Mouse (Mus musculus): Measurements from ENCODE around the gene Utrn. TPM values are rescaled to one million over a fixed set of nuclear protein-coding genes. Genes with fewer than 3 reads are reported as not detected.

Utrn gene
- polyA plus RNA-seq, 1 experiment from 2014 or later = 66.8 TPM

- Histone ChIP-seq H3K27ac (ENCODE audit: poor library complexity, severe bottlenecking) (peak overlapping the region; percentile 4; the same call in 1 of the 2 replicates), H3K27me3 (replicated peaks) (no peaks in the 10 kb centered on the region), H3K4me3 (no peak overlapping the region), H3K36me3 (peaks cover 6% of the 10 kb centered on the region), H3K9ac (no peak overlapping the region), H3K4me2 (no peak overlapping the region), H3K4me1 (replicated peaks) (peaks cover 58% of the 10 kb centered on the region), H3K9me3 (replicated peaks) (no peaks in the 10 kb centered on the region)
- 42% methylated on average over 6 of the region's 6 CpGs for WGBS
- ATAC-seq (ENCODE audit: insufficient number of reproducible peaks, low FRiP score) = peak; percentile 35; the same call in 1 of the 2 replicates
These were observed 14.9 kb downstream of the Utrn start for GRCm38 (mm10) chr10:12854298-12854697.

DNA sequence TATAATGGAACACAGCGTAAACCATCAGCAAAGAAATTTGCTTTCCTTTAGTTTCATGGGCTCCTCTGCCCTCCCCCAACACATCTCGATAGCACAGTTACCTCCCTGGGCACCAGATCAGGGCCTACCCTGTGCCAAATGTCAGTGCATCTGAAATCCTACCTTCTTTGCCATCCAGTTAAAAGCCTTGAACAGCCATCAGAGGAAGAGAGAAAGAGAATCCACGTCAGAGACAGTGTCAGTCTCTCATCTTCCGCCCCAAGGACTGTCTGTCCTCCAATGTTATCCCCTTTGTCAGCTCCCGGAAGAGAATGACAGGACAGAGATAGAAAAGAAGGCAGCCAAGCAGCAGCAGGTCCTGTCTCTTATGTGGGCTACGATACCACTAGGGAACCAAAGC, 15.4 kb downstream of the Utrn start:
- peak overlapping the region; percentile 4 for H3K27ac ChIP-seq (ENCODE audit: poor library complexity, severe bottlenecking)
- H3K4me1 ChIP-seq (replicated peaks) = peaks cover 55% of the 10 kb centered on the region

DNA sequence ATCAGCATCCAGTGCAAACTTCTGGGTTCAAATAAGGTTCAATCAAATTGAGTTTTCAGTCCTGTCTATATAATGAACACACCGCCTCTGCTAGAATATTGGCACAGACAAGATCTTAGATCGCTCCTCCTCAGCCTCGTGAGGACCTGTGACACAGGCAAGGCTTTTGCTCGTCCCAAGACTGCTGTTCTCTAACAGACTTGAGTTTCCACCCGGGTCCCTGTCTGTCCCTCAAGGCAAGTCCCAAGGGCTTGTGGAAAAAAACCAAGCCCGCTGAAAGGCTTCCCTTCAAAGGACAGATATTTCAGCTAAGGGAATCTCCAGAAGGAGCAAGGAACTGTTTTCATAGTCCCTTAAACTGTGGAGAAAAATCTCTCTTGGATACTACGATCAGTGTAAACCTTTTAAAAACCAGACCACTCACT, 16.0 kb downstream of the Utrn start:
- 71% methylated on average over 7 of the region's 7 CpGs for WGBS
- ATAC-seq (ENCODE audit: insufficient number of reproducible peaks, low FRiP score) = no peak
- H3K27me3 ChIP-seq (replicated peaks) = no peaks in the 10 kb centered on the region
- H3K4me3 ChIP-seq = no peak overlapping the region
- peaks cover 49% of the 10 kb centered on the region for H3K4me1 ChIP-seq (replicated peaks)
- H3K9me3 ChIP-seq (replicated peaks) = no peaks in the 10 kb centered on the region
- no peak overlapping the region for H3K9ac ChIP-seq
- H3K36me3 ChIP-seq = peaks cover 4% of the 10 kb centered on the region
- no peak overlapping the region for H3K27ac ChIP-seq (ENCODE audit: poor library complexity, severe bottlenecking)
- H3K4me2 ChIP-seq = no peak overlapping the region

More for the DNA sequence above, 15.4 kb downstream of the Utrn start:
- H3K36me3 ChIP-seq = peaks cover 4% of the 10 kb centered on the region; the same call in 1 of the 2 replicates
- no peak overlapping the region for H3K4me3 ChIP-seq
- no peak overlapping the region for H3K4me2 ChIP-seq
- ATAC-seq (ENCODE audit: insufficient number of reproducible peaks, low FRiP score) = no peak
- no peak overlapping the region for H3K9ac ChIP-seq
- H3K27me3 ChIP-seq (replicated peaks) = no peaks in the 10 kb centered on the region
- 49% methylated on average over 6 of the region's 6 CpGs for WGBS
- no peaks in the 10 kb centered on the region for H3K9me3 ChIP-seq (replicated peaks)

GRCm38 (mm10) chr10:12852416-12853195, 16.6 kb downstream of the Utrn start:
- H3K27ac ChIP-seq (ENCODE audit: poor library complexity, severe bottlenecking) = no peak overlapping the region
- H3K36me3 ChIP-seq = peaks cover 4% of the 10 kb centered on the region
- peaks cover 47% of the 10 kb centered on the region for H3K4me1 ChIP-seq (replicated peaks)
- H3K9ac ChIP-seq = no peak overlapping the region
- H3K27me3 ChIP-seq (replicated peaks) = no peaks in the 10 kb centered on the region
- ATAC-seq (ENCODE audit: insufficient number of reproducible peaks, low FRiP score) = no peak
- no peaks in the 10 kb centered on the region for H3K9me3 ChIP-seq (replicated peaks)
- H3K4me3 ChIP-seq = no peak overlapping the region
- 85% methylated on average over 15 of the region's 15 CpGs for WGBS
- H3K4me2 ChIP-seq = no peak overlapping the region

- Histone ChIP-seq H3K9me3 (replicated peaks) (no peaks in the 10 kb centered on the region), H3K4me1 (replicated peaks) (peaks cover 47% of the 10 kb centered on the region), H3K27ac (ENCODE audit: poor library complexity, severe bottlenecking) (peak overlapping the region; percentile 1), H3K4me3 (no peak overlapping the region), H3K4me2 (no peak overlapping the region), H3K9ac (no peak overlapping the region), H3K27me3 (replicated peaks) (no peaks in the 10 kb centered on the region), H3K36me3 (peaks cover 4% of the 10 kb centered on the region)
- 58% methylated on average over 7 of the region's 7 CpGs for WGBS
- ATAC-seq (ENCODE audit: insufficient number of reproducible peaks, low FRiP score) = no peak
These were observed 18.2 kb downstream of the Utrn start for GRCm38 (mm10) chr10:12850781-12851471.

DNA sequence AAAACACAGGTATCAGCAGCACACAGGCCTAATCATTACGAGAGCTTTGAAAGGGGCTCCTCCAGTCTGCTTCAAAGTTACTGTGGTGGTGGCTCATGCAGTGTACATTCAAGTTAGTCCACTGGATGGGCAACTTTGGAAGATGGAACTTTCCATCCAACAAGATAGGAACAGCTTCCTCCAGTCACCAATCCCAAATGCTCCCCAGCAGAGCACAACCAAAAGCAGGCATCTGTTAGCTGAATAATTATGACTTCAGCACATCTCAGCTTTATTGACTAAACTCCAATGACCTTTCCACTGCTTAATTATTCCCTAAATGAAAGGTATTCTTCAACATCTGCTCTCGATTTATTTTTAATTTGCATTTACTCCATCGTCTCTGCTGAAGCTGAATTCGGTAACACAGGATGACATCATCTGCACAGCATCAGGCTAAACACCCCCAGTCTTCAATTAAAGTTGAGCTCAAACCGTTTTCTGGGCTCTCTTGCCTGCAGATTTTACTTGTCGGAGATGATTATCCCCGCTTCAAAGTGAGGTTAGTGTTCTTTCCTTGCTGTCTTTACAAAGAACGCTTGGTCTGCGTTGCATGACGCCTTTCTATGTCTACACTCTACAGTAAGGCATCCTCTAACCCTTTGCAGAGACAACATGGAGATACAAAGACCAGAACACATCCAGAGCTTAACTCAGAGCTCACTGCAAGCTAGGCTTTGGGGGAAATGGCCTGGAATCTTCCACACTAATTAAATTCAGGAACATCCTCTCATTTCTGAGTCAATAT, 20.6 kb downstream of the Utrn start:
- Histone ChIP-seq H3K9ac (no peak overlapping the region), H3K4me2 (no peak overlapping the region), H3K36me3 (peaks cover 4% of the 10 kb centered on the region), H3K9me3 (replicated peaks) (no peaks in the 10 kb centered on the region), H3K27me3 (replicated peaks) (no peaks in the 10 kb centered on the region), H3K4me1 (replicated peaks) (peaks cover 26% of the 10 kb centered on the region), H3K4me3 (no peak overlapping the region), H3K27ac (ENCODE audit: poor library complexity, severe bottlenecking) (no peak overlapping the region)
- WGBS = 69% methylated on average over 10 of the region's 10 CpGs
- no peak for ATAC-seq (ENCODE audit: insufficient number of reproducible peaks, low FRiP score)

- Histone ChIP-seq H3K27ac (ENCODE audit: poor library complexity, severe bottlenecking) (no peak overlapping the region), H3K27me3 (replicated peaks) (no peaks in the 10 kb centered on the region), H3K4me1 (replicated peaks) (peaks cover 13% of the 10 kb centered on the region), H3K9me3 (replicated peaks) (no peaks in the 10 kb centered on the region), H3K36me3 (peaks cover 4% of the 10 kb centered on the region; the same call in 1 of the 2 replicates), H3K4me3 (no peak overlapping the region), H3K4me2 (no peak overlapping the region), H3K9ac (no peak overlapping the region)
- WGBS = 66% methylated on average over 4 of the region's 4 CpGs
- no peak for ATAC-seq (ENCODE audit: insufficient number of reproducible peaks, low FRiP score)
These were observed 26.6 kb downstream of the Utrn start for GRCm38 (mm10) chr10:12842543-12842942.

GRCm38 (mm10) chr10:12841497-12841896, 27.7 kb downstream of the Utrn start:
- Histone ChIP-seq H3K4me3 (no peak overlapping the region), H3K4me2 (no peak overlapping the region)
- ATAC-seq (ENCODE audit: insufficient number of reproducible peaks, low FRiP score) = no peak

GRCm38 (mm10) chr10:12837636-12838035, 31.5 kb downstream of the Utrn start:
- no peaks in the 10 kb centered on the region for H3K27me3 ChIP-seq (replicated peaks)
- ATAC-seq (ENCODE audit: insufficient number of reproducible peaks, low FRiP score) = no peak
- H3K9me3 ChIP-seq (replicated peaks) = no peaks in the 10 kb centered on the region
- H3K9ac ChIP-seq = no peak overlapping the region
- WGBS = 73% methylated on average over 1 of the region's 1 CpGs
- no peaks in the 10 kb centered on the region for H3K36me3 ChIP-seq
- H3K4me3 ChIP-seq = no peak overlapping the region
- H3K4me1 ChIP-seq (replicated peaks) = peaks cover 24% of the 10 kb centered on the region
- no peak overlapping the region for H3K4me2 ChIP-seq
- H3K27ac ChIP-seq (ENCODE audit: poor library complexity, severe bottlenecking) = no peak overlapping the region

More at GRCm38 (mm10) chr10:12841497-12841896, 27.7 kb downstream of the Utrn start:
- Histone ChIP-seq H3K27ac (ENCODE audit: poor library complexity, severe bottlenecking) (no peak overlapping the region), H3K27me3 (replicated peaks) (no peaks in the 10 kb centered on the region), H3K4me1 (replicated peaks) (peaks cover 15% of the 10 kb centered on the region), H3K36me3 (peaks cover 4% of the 10 kb centered on the region; the same call in 1 of the 2 replicates), H3K9me3 (replicated peaks) (no peaks in the 10 kb centered on the region), H3K9ac (no peak overlapping the region)
- 66% methylated on average over 5 of the region's 5 CpGs for WGBS

- no peaks in the 10 kb centered on the region for H3K27me3 ChIP-seq (replicated peaks)
- no peak overlapping the region for H3K27ac ChIP-seq (ENCODE audit: poor library complexity, severe bottlenecking)
- H3K9ac ChIP-seq = no peak overlapping the region
- H3K36me3 ChIP-seq = no peaks in the 10 kb centered on the region
- WGBS = 70% methylated on average over 14 of the region's 14 CpGs
- H3K4me1 ChIP-seq (replicated peaks) = peaks cover 22% of the 10 kb centered on the region
- no peak for ATAC-seq (ENCODE audit: insufficient number of reproducible peaks, low FRiP score)
- no peak overlapping the region for H3K4me2 ChIP-seq
- no peak overlapping the region for H3K4me3 ChIP-seq
- H3K9me3 ChIP-seq (replicated peaks) = no peaks in the 10 kb centered on the region
These were observed 32.9 kb downstream of the Utrn start for GRCm38 (mm10) chr10:12836048-12836816.
